Mouse (Mus musculus) kidney, adult 2 months (tissue): Measurements from ENCODE around the gene Cacna1c. TPM values are rescaled to one million over a fixed set of nuclear protein-coding genes. Genes with fewer than 3 reads are reported as not detected.
A peak's percentile ranks its signal among the peaks of the same experiment; 100 is the strongest.

Experiments used
- DNase-seq: peaks from one replicate; pipeline ENCODE4 v3.0.0; 2021
- H3K27ac ChIP-seq: fragments of 200-500 bp; 2 replicates; pipeline ENCODE4 v1.5.1; 2012; ENCODE audit warnings: low read depth, low read length, control low read depth, inconsistent platforms; ENCODE audit not compliant: insufficient read depth
- H3K27me3 ChIP-seq: fragments of 200-500 bp; replicated peaks from 2 replicates; pipeline ENCODE4 v1.6.1; 2012; ENCODE audit warnings: mild to moderate bottlenecking, moderate library complexity, low read length, inconsistent platforms; ENCODE audit not compliant: control insufficient read depth, insufficient read depth
- H3K36me3 ChIP-seq: fragments of 200-500 bp; 2 replicates; pipeline ENCODE4 v1.6.1; 2012; ENCODE audit warnings: mild to moderate bottlenecking, moderate library complexity, low read length, inconsistent platforms; ENCODE audit not compliant: control insufficient read depth, insufficient read depth
- H3K4me1 ChIP-seq: fragments of 200-500 bp; 2 replicates; pipeline ENCODE4 v1.6.1; 2011; ENCODE audit warnings: low read length; ENCODE audit not compliant: control insufficient read depth, insufficient read depth
- H3K4me3 ChIP-seq: fragments of 200-500 bp; 2 replicates; pipeline ENCODE4 v1.5.1; 2011; ENCODE audit warnings: mild to moderate bottlenecking, low read depth, low read length, control low read depth; ENCODE audit not compliant: insufficient read depth
- CTCF ChIP-seq: fragments of 200-500 bp; conservative IDR thresholded peaks from 2 replicates; pipeline ENCODE4 v1.5.1; 2011; ENCODE audit warnings: low read depth, mild to moderate bottlenecking, control low read depth, low read length, moderate library complexity, mixed read lengths; ENCODE audit not compliant: insufficient read depth, insufficient read length
- POLR2A ChIP-seq: fragments of 200-500 bp; IDR thresholded peaks from one replicate; pipeline ENCODE4 v1.6.1; 2011; ENCODE audit warnings: low read depth, low read length, control low read depth
- WGBS: fragments of 180-500 bp; shearing (Covaris S2); methylation state at CpG from one replicate; pipeline ENCODE4 v1.1.7; 2018; 5-methylcytosine and 5-hydroxymethylcytosine counted together
- polyA plus RNA-seq: library from polyadenylated mRNA; depleted of rRNA; stranded (reverse); fragments of >200 nt; gene quantifications from 2 replicates; pipeline ENCODE4 v1.2.3, GENCODE M21; 2012

The Cacna1c gene
- polyA plus RNA-seq, 1 experiment, result 0.99 TPM

- TF ChIP-seq CTCF (no peak), POLR2A (no peak)
- no peaks in the 10 kb centered on the region for H3K36me3 ChIP-seq
- no peaks in the 10 kb centered on the region for H3K27me3 ChIP-seq
- no peaks in the 10 kb centered on the region for H3K4me1 ChIP-seq
- no peak overlapping the region for H3K4me3 ChIP-seq
- H3K27ac ChIP-seq, result no peak overlapping the region
- WGBS, result 92% methylated on average over 8 of the region's 8 CpGs
- DNase-seq, result no peak
Measured at GRCm38 (mm10) chr6:119087919-119088318, 108.3 kb downstream of the Cacna1c start.

- H3K27me3 ChIP-seq, result no peaks in the 10 kb centered on the region
- DNase-seq, result no peak
- H3K27ac ChIP-seq, result no peak overlapping the region
- no peak overlapping the region for H3K4me3 ChIP-seq
- no peaks in the 10 kb centered on the region for H3K4me1 ChIP-seq
- TF ChIP-seq CTCF (no peak), POLR2A (no peak)
- 56% methylated on average over 3 of the region's 3 CpGs for WGBS
- no peaks in the 10 kb centered on the region for H3K36me3 ChIP-seq
Measured at GRCm38 (mm10) chr6:119085789-119086188, 110.4 kb downstream of the Cacna1c start.

GRCm38 (mm10) chr6:119084532-119084931 lies 111.7 kb downstream of the Cacna1c start:
- Histone ChIP-seq H3K4me1 (no peaks in the 10 kb centered on the region), H3K27me3 (no peaks in the 10 kb centered on the region), H3K4me3 (no peak overlapping the region), H3K36me3 (no peaks in the 10 kb centered on the region), H3K27ac (no peak overlapping the region)
- TF ChIP-seq CTCF (no peak), POLR2A (no peak)
- 66% methylated on average over 9 of the region's 9 CpGs for WGBS
- no peak for DNase-seq

- no peak for TF ChIP-seq POLR2A
- no peak for TF ChIP-seq CTCF
- Histone ChIP-seq H3K36me3 (no peaks in the 10 kb centered on the region), H3K4me1 (no peaks in the 10 kb centered on the region), H3K4me3 (no peak overlapping the region), H3K27ac (no peak overlapping the region), H3K27me3 (no peaks in the 10 kb centered on the region)
- 51% methylated on average over 7 of the region's 7 CpGs for WGBS
- DNase-seq, result no peak
Measured at GRCm38 (mm10) chr6:119083559-119083958, 112.7 kb downstream of the Cacna1c start.

- H3K27ac ChIP-seq, result no peak overlapping the region
- TF ChIP-seq POLR2A (no peak), CTCF (no peak)
- no peaks in the 10 kb centered on the region for H3K4me1 ChIP-seq
- H3K27me3 ChIP-seq, result no peaks in the 10 kb centered on the region
- no peak for DNase-seq
- H3K36me3 ChIP-seq, result no peaks in the 10 kb centered on the region
- WGBS, result 78% methylated on average over 8 of the region's 8 CpGs
- H3K4me3 ChIP-seq, result no peak overlapping the region
Measured at GRCm38 (mm10) chr6:119082662-119083061, 113.6 kb downstream of the Cacna1c start.

GRCm38 (mm10) chr6:119081650-119082049 lies 114.6 kb downstream of the Cacna1c start:
- TF ChIP-seq POLR2A, result no peak
- TF ChIP-seq CTCF, result no peak
- DNase-seq, result no peak
- 97% methylated on average over 12 of the region's 12 CpGs for WGBS
- H3K4me3 ChIP-seq, result no peak overlapping the region
- no peaks in the 10 kb centered on the region for H3K27me3 ChIP-seq
- no peak overlapping the region for H3K27ac ChIP-seq
- H3K36me3 ChIP-seq, result no peaks in the 10 kb centered on the region
- no peaks in the 10 kb centered on the region for H3K4me1 ChIP-seq

- WGBS, result 73% methylated on average over 8 of the region's 8 CpGs
- no peaks in the 10 kb centered on the region for H3K36me3 ChIP-seq
- no peaks in the 10 kb centered on the region for H3K4me1 ChIP-seq
- TF ChIP-seq CTCF (no peak), POLR2A (no peak)
- H3K27ac ChIP-seq, result no peak overlapping the region; the same call in 1 of the 2 replicates
- DNase-seq, result peak; percentile 13
- no peaks in the 10 kb centered on the region for H3K27me3 ChIP-seq
- H3K4me3 ChIP-seq, result no peak overlapping the region
Measured at GRCm38 (mm10) chr6:119079626-119080025, 116.6 kb downstream of the Cacna1c start.
